ENCODE assay signal across 8 mouse cellular contexts in genomic region chr3:146277456-146277855, GRCm38 (mm10). TPM values are rescaled to one million over a fixed set of nuclear protein-coding genes. Genes with fewer than 3 reads are reported as not detected.
DNase-seq lines count a peak whose midpoint lies in the region; ATAC-seq lines count a peak whose summit lies in the region.
"Had no signal": no experiment of that assay in that cellular context is flagged by ENCODE, and none has a peak within 500 bp of the region (broad histone marks: within the 10 kb centered on the region; RNA-seq: fewer than 3 reads in every experiment).

No protein-coding gene starts in this region.

- H3K36me3 ChIP-seq in neural tube, embryonic 15.5 days = no peaks in the 10 kb centered on the region
- H3K36me3 ChIP-seq in midbrain, embryonic 15.5 days (replicated peaks) = no peaks in the 10 kb centered on the region
- H3K36me3 ChIP-seq: midbrain, embryonic 12.5 days had no signal

- H3K9ac ChIP-seq in neural tube, embryonic 15.5 days (replicated peaks) = no peak overlapping the region
- no peak overlapping the region for H3K9ac ChIP-seq in midbrain, embryonic 15.5 days
- H3K9ac ChIP-seq: midbrain, embryonic 12.5 days had no signal

- WGBS in neural tube, embryonic 15.5 days = 78% methylated on average over 11 of the region's 11 CpGs
- WGBS in midbrain, embryonic 15.5 days = 76% methylated on average over 11 of the region's 11 CpGs

- DNase-seq in neural tube, embryonic 10.5 days (ENCODE audit: extremely low spot score, low spot score) = peak; percentile 37
- peak; percentile 34 for DNase-seq in adipocyte (ENCODE audit: low spot score)
- peak; percentile 26 to 44 for DNase-seq in frontal cortex, postnatal 14 days (ENCODE audit: low spot score in 2 of 2)
- peak; percentile 57 to 70 for DNase-seq in layer of hippocampus, postnatal 36 days
- peak; percentile 51 for DNase-seq in right cerebral cortex, postnatal 4 days

- 0 out of 2 replicates have a peak, but pooled peaks cover 3% of the 10 kb centered on the region for H3K4me1 ChIP-seq in neural tube, embryonic 15.5 days
- H3K4me1 ChIP-seq in midbrain, embryonic 15.5 days = no peaks in the 10 kb centered on the region
- H3K4me1 ChIP-seq: midbrain, embryonic 12.5 days had no signal

- ATAC-seq in neural tube, embryonic 15.5 days (ENCODE audit: low FRiP score) = no peak
- no peak for ATAC-seq in midbrain, embryonic 15.5 days (replicated peaks)

- H3K27ac ChIP-seq in neural tube, embryonic 15.5 days (replicated peaks) = no peak overlapping the region
- no peak overlapping the region for H3K27ac ChIP-seq in midbrain, embryonic 15.5 days
- H3K27ac ChIP-seq: midbrain, embryonic 12.5 days had no signal

- no peaks in the 10 kb centered on the region for H3K9me3 ChIP-seq in neural tube, embryonic 15.5 days (replicated peaks)
- no peaks in the 10 kb centered on the region for H3K9me3 ChIP-seq in midbrain, embryonic 15.5 days
- H3K9me3 ChIP-seq: midbrain, embryonic 12.5 days had no signal

- H3K27me3 ChIP-seq in neural tube, embryonic 15.5 days (replicated peaks) = no peaks in the 10 kb centered on the region
- H3K27me3 ChIP-seq in midbrain, embryonic 15.5 days (replicated peaks) = no peaks in the 10 kb centered on the region
- H3K27me3 ChIP-seq: midbrain, embryonic 12.5 days had no signal

- no peak overlapping the region for H3K4me3 ChIP-seq in neural tube, embryonic 15.5 days (replicated peaks)
- no peak overlapping the region for H3K4me3 ChIP-seq in midbrain, embryonic 15.5 days
- H3K4me3 ChIP-seq: midbrain, embryonic 12.5 days had no signal

- no peak overlapping the region for H3K4me2 ChIP-seq in neural tube, embryonic 15.5 days
- H3K4me2 ChIP-seq in midbrain, embryonic 15.5 days = no peak overlapping the region
- H3K4me2 ChIP-seq: midbrain, embryonic 12.5 days had no signal

RNA-seq across cellular contexts. Expression of gene Lpar3, which starts 56.7 kb away (rescaled TPM):
- polyA plus RNA-seq in neural tube, embryonic 15.5 days (2015; fragmentation: Nextera tagmentation; extraction: Ambion mirVana) = 0.78 and 1.3 TPM in 2 replicates
- total RNA-seq in layer of hippocampus, postnatal 36 days (2021) = under 1 TPM; 0.46 to 0.57 TPM
- 0.22 and 0.61 TPM in 2 replicates for polyA plus RNA-seq in midbrain, embryonic 15.5 days (2015; fragmentation: Nextera tagmentation; extraction: Ambion mirVana)
